Mouse (Mus musculus): Measurements from ENCODE around the gene Cln5. TPM values are rescaled to one million over a fixed set of nuclear protein-coding genes. Genes with fewer than 3 reads are reported as not detected.

Cln5 gene
- polyA plus RNA-seq, 1 experiment from 2014 or later, result 28.4 TPM

Other genes with a start within 250 kb of the Cln5 start
- gene Kctd12, start 87.6 kb upstream of the Cln5 start, polyA plus RNA-seq (2015; fragmentation: Nextera tagmentation; extraction: Ambion mirVana), result 34.8 and 42.7 TPM in 2 replicates
- gene Acod1, start 23.2 kb upstream of the Cln5 start, polyA plus RNA-seq (2015; fragmentation: Nextera tagmentation; extraction: Ambion mirVana), result not detected in 2 replicates
- gene Fbxl3, start 29.4 kb downstream of the Cln5 start, polyA plus RNA-seq (2015; fragmentation: Nextera tagmentation; extraction: Ambion mirVana), result 25.9 and 28.0 TPM in 2 replicates

Measured in embryonic facial prominence, embryonic 13.5 days (tissue).